Mouse (Mus musculus) MEL (cell line): Measurements from ENCODE around the gene Gramd1b. TPM values are rescaled to one million over a fixed set of nuclear protein-coding genes. Genes with fewer than 3 reads are reported as not detected.

Source experiments
- DNase-seq: peaks from one replicate; pipeline ENCODE4 v3.0.0; 2011; ENCODE audit warnings: low read depth, low spot score
- H3K27ac ChIP-seq: 2 replicates; pipeline ENCODE4 v1.5.1; 2012; ENCODE audit warnings: low read depth, mild to moderate bottlenecking, control low read depth, low read length, moderate library complexity; ENCODE audit not compliant: control insufficient read depth
- H3K27me3 ChIP-seq, 2 experiments: fragments of 150-350 bp in 1 of 2; sonication (generic) in 1 of 2; 2 replicates each; pipeline ENCODE4 v1.6.1; 2012; ENCODE audit warnings: low read length in 2 of 2, mild to moderate bottlenecking in 2 of 2, improper control_type of control experiment in 1 of 2, moderate library complexity in 1 of 2; ENCODE audit not compliant: insufficient read depth in 2 of 2, control insufficient read depth in 1 of 2
- H3K36me3 ChIP-seq, 2 experiments: 2 replicates each; pipeline ENCODE4 v1.6.1; 2012 to 2014; ENCODE audit warnings: low read length in 2 of 2, improper control_type of control experiment in 1 of 2, inconsistent platforms in 1 of 2, mild to moderate bottlenecking in 1 of 2; ENCODE audit not compliant: insufficient read depth in 2 of 2, control insufficient read depth in 1 of 2
- H3K4me1 ChIP-seq, 2 experiments: fragments of 150-350 bp in 1 of 2; sonication (generic) in 1 of 2; 2 replicates each; pipeline ENCODE4 v1.6.1; 2012; ENCODE audit warnings: low read length in 2 of 2, improper control_type of control experiment in 1 of 2, mild to moderate bottlenecking in 1 of 2; ENCODE audit not compliant: insufficient read depth in 2 of 2, control insufficient read depth in 1 of 2
- H3K4me3 ChIP-seq, 2 experiments: fragments of 150-350 bp in 1 of 2; sonication (generic) in 1 of 2; 2 replicates each; pipeline ENCODE4 v1.5.1; 2012; ENCODE audit warnings: low read depth in 2 of 2, low read length in 2 of 2, mild to moderate bottlenecking in 2 of 2, moderate library complexity in 2 of 2, control low read depth in 1 of 2, improper control_type of control experiment in 1 of 2; ENCODE audit not compliant: control insufficient read depth in 1 of 2, insufficient read depth in 1 of 2
- H3K79me2 ChIP-seq: 2 replicates; pipeline ENCODE4 v1.6.1; 2012; ENCODE audit warnings: mild to moderate bottlenecking, low read length, moderate library complexity; ENCODE audit not compliant: control insufficient read depth, poor library complexity, insufficient read depth
- H3K9ac ChIP-seq: 2 replicates; pipeline ENCODE4 v1.6.1; 2012; ENCODE audit warnings: low read depth, mild to moderate bottlenecking, control low read depth, low read length, moderate library complexity; ENCODE audit not compliant: control insufficient read depth, poor library complexity, severe bottlenecking
- H3K9me3 ChIP-seq: fragments of 150-350 bp; sonication (generic); replicated peaks from 2 replicates; pipeline ENCODE4 v1.6.1; 2012; ENCODE audit warnings: mild to moderate bottlenecking, low read length, improper control_type of control experiment, moderate library complexity; ENCODE audit not compliant: insufficient read depth
- BHLHE40 ChIP-seq: IDR thresholded peaks from 2 replicates; pipeline ENCODE4 v1.6.1; 2012; ENCODE audit warnings: low read depth, mild to moderate bottlenecking, inconsistent platforms, low read length, improper control_type of control experiment, borderline replicate concordance
- CHD1 ChIP-seq: IDR thresholded peaks from 2 replicates; pipeline ENCODE4 v1.6.1; 2012; ENCODE audit warnings: low read depth, mild to moderate bottlenecking, inconsistent platforms, low read length, improper control_type of control experiment
- E2F4 ChIP-seq: IDR thresholded peaks from 2 replicates; pipeline ENCODE4 v1.6.1; 2011; ENCODE audit warnings: low read depth, low read length, improper control_type of control experiment, borderline replicate concordance
- EP300 ChIP-seq, 2 experiments: IDR thresholded peaks; 2 replicates each; pipeline ENCODE4 v1.6.1; 2011; ENCODE audit warnings: improper control_type of control experiment in 2 of 2, low read length in 2 of 2, low read depth in 1 of 2, mild to moderate bottlenecking in 1 of 2
- GATA1 ChIP-seq: IDR thresholded peaks from 2 replicates; pipeline ENCODE4 v1.6.1; 2011; ENCODE audit warnings: low read depth, low read length, improper control_type of control experiment
- HCFC1 ChIP-seq: IDR thresholded peaks from 2 replicates; pipeline ENCODE4 v1.6.1; 2012; ENCODE audit warnings: low read depth, mild to moderate bottlenecking, inconsistent platforms, low read length, improper control_type of control experiment, moderate library complexity
- JUND ChIP-seq: IDR thresholded peaks from 2 replicates; pipeline ENCODE4 v1.6.1; 2011; ENCODE audit warnings: low read depth, mild to moderate bottlenecking, improper control_type of control experiment, low read length
- KAT2A ChIP-seq: conservative IDR thresholded peaks from 2 replicates; pipeline ENCODE4 v1.6.1; 2012; ENCODE audit warnings: low read depth, low read length, improper control_type of control experiment, inconsistent platforms
- MAZ ChIP-seq: IDR thresholded peaks from 2 replicates; pipeline ENCODE4 v1.6.1; 2012; ENCODE audit warnings: low read depth, mild to moderate bottlenecking, inconsistent platforms, low read length, improper control_type of control experiment
- MXI1 ChIP-seq: IDR thresholded peaks from 2 replicates; pipeline ENCODE4 v1.6.1; 2011; ENCODE audit warnings: mild to moderate bottlenecking, low read depth, low read length, improper control_type of control experiment
- MYB ChIP-seq: IDR thresholded peaks from 2 replicates; pipeline ENCODE4 v1.6.1; 2011; ENCODE audit warnings: mild to moderate bottlenecking, low read depth, low read length, improper control_type of control experiment
- NELFE ChIP-seq: IDR thresholded peaks from 2 replicates; pipeline ENCODE4 v1.6.1; 2011; ENCODE audit warnings: low read depth, low read length, improper control_type of control experiment
- NRF1 ChIP-seq: IDR thresholded peaks from 2 replicates; pipeline ENCODE4 v1.6.1; 2014; ENCODE audit warnings: low read depth, mild to moderate bottlenecking, inconsistent platforms, low read length, improper control_type of control experiment, moderate library complexity; ENCODE audit not compliant: poor library complexity, insufficient read depth, severe bottlenecking
- SIN3A ChIP-seq: IDR thresholded peaks from 2 replicates; pipeline ENCODE4 v1.6.1; 2012; ENCODE audit warnings: low read length, improper control_type of control experiment, inconsistent platforms
- USF1 ChIP-seq: IDR thresholded peaks from 2 replicates; pipeline ENCODE4 v1.6.1; 2014; ENCODE audit warnings: low read depth, mild to moderate bottlenecking, inconsistent platforms, low read length, improper control_type of control experiment, moderate library complexity
- ZC3H11A ChIP-seq: IDR thresholded peaks from 2 replicates; pipeline ENCODE4 v1.6.1; 2012; ENCODE audit warnings: low read depth, mild to moderate bottlenecking, inconsistent platforms, low read length, improper control_type of control experiment
- ZNF384 ChIP-seq: IDR thresholded peaks from 2 replicates; pipeline ENCODE4 v1.6.1; 2012; ENCODE audit warnings: low read depth, mild to moderate bottlenecking, inconsistent platforms, low read length, improper control_type of control experiment
- polyA plus RNA-seq, 2 experiments: library from polyadenylated mRNA; stranded (reverse) in 1 of 2; unstranded in 1 of 2; fragments of >175 nt in 1 of 2; fragments of >200 nt in 1 of 2; gene quantifications; 2 replicates each; pipeline versions ENCODE4 v1.2.1 to v1.2.4; 2012; ENCODE audit warnings: low replicate concordance in 2 of 2, low read depth in 1 of 2; ENCODE audit not compliant: insufficient read length in 2 of 2, insufficient read depth in 1 of 2, missing spikeins in 1 of 2
- total RNA-seq: library from RNA; depleted of rRNA; stranded (reverse); fragments of 300-350 nt; gene quantifications from 2 replicates; pipeline ENCODE4 v1.2.3, GENCODE M21; 2012

The Gramd1b gene
- total and polyA plus RNA-seq, 3 experiments = not detected

DNA sequence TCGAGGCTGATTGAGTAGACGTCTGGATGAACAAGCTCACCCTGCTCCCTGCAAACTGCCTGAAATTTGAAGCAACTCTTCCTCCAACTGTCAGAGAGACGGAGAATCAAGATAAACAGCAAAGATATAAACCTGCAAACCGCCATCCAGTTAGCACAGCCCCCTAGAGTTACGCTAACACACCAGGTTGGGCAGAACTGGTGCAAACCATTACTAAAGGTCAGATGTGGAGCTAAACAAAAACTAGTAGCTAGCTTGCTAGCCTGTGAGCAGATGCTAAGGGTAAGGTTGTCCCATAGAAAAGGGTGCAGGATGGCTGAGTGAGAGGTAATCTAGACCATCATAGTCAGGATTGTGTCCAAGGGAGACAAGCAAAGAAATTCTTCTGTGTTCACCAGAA, 80.4 kb downstream of the Gramd1b start:
- no peak for TF ChIP-seq MAZ
- no peak for TF ChIP-seq MYB
- no peak for TF ChIP-seq USF1
- no peak for TF ChIP-seq HCFC1
- TF ChIP-seq, all 39 proteins: peak for 0
- Histone ChIP-seq H3K27me3 (no peaks in the 10 kb centered on the region), H3K9ac (no peak overlapping the region), H3K36me3 (no peaks in the 10 kb centered on the region), H3K4me3 (no peak overlapping the region), H3K4me1 (no peaks in the 10 kb centered on the region), H3K9me3 (no peaks in the 10 kb centered on the region), H3K27ac (no peak overlapping the region), H3K79me2 (no peaks in the 10 kb centered on the region)
- no peak for DNase-seq

- Histone ChIP-seq H3K4me3 (no peak overlapping the region), H3K9me3 (no peaks in the 10 kb centered on the region), H3K9ac (no peak overlapping the region), H3K79me2 (no peaks in the 10 kb centered on the region), H3K4me1 (no peaks in the 10 kb centered on the region), H3K36me3 (no peaks in the 10 kb centered on the region), H3K27ac (no peak overlapping the region), H3K27me3 (no peaks in the 10 kb centered on the region)
- no peak for DNase-seq
- TF ChIP-seq HCFC1 = no peak
- no peak for TF ChIP-seq GATA1
- TF ChIP-seq E2F4 = no peak
- TF ChIP-seq NELFE = no peak
- TF ChIP-seq USF1 = no peak
- no peak for TF ChIP-seq NRF1
- TF ChIP-seq KAT2A = no peak
- TF ChIP-seq ZNF384 = no peak
- TF ChIP-seq BHLHE40 = no peak
- no peak for TF ChIP-seq JUND
- TF ChIP-seq MXI1 = no peak
- no peak for TF ChIP-seq EP300 (IDR thresholded peaks at IDR 0.05; ENCODE audit: low read depth in 1 of 2, low read length in 2 of 2)
- no peak for TF ChIP-seq ZC3H11A
- no peak for TF ChIP-seq SIN3A
- no peak for TF ChIP-seq CHD1
These were observed 80.8 kb downstream of the Gramd1b start for GRCm38 (mm10) chr9:40450417-40450714.
